Mouse (Mus musculus): ENCODE measurements around the gene Ufd1. TPM values are rescaled to one million over a fixed set of nuclear protein-coding genes. Genes with fewer than 3 reads are reported as not detected.
"Not testable (repeated sequence)": the region's sequence is repeated elsewhere in the genome, so short reads cannot be mapped to it uniquely, and the experiment has no call there.

Gene Ufd1
- polyA plus RNA-seq, 1 experiment from 2014 or later: 110 TPM

DNA sequence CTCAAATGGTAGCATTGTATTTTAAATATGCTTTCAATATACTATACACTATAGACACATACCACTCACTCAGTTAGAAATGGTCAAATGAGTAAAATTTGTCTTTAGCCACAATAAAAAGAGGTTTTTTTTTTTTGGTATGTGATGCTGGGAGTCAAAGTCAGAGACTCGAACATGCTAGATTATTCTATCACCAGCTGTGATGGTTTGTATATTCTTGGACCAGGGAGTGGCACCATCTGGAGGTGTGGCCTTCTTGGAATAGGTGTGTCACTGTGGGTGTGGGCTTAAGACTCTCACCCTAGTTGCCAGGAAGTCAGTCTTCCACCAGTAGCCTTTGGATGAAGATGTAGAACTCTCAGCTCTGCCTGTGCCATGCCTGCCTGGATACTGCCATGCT lies 58.9 kb downstream of the Ufd1 start:
- Histone ChIP-seq H3K9me3 (peaks cover 10% of the 10 kb centered on the region), H3K36me3 (peaks cover 53% of the 10 kb centered on the region)
- H3K4me1 ChIP-seq (replicated peaks); H3K4me3 ChIP-seq; H3K27ac ChIP-seq (replicated peaks); H3K9ac ChIP-seq; H3K27me3 ChIP-seq; ATAC-seq (ENCODE audit: low read depth); H3K4me2 ChIP-seq: not testable (repeated sequence)
- 91% methylated on average over 1 of the region's 1 CpGs for WGBS

DNA sequence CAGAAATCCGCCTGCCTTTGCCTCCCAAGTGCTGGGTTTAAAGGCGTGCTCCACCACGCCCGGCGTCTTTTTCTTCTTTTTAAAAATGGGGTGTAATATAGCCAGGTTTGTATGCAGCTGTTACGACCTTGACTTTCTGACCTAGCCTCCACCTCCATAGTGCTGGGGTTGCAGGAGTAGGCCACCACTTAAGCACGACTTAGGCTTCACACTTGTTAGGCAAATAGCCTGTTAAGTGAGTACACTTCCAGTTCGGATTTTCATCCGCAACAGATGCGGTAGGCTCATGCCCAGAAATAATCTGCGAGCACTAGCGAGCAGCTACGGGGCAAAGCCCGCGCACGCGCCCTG lies 64.5 kb downstream of the Ufd1 start:
- H3K4me3 ChIP-seq: peak overlapping the region; percentile 94
- H3K4me2 ChIP-seq: peak overlapping the region; percentile 87
- no peaks in the 10 kb centered on the region for H3K27me3 ChIP-seq
- H3K36me3 ChIP-seq: peaks cover 43% of the 10 kb centered on the region
- H3K9me3 ChIP-seq: no peaks in the 10 kb centered on the region
- peak overlapping the region; percentile 93 for H3K27ac ChIP-seq (replicated peaks)
- 2% methylated on average over 17 of the region's 17 CpGs for WGBS
- no peak; the same call in 1 of the 2 replicates for ATAC-seq (ENCODE audit: low read depth)
- H3K9ac ChIP-seq: peak overlapping the region; percentile 92
- H3K4me1 ChIP-seq (replicated peaks): peaks cover 42% of the 10 kb centered on the region

DNA sequence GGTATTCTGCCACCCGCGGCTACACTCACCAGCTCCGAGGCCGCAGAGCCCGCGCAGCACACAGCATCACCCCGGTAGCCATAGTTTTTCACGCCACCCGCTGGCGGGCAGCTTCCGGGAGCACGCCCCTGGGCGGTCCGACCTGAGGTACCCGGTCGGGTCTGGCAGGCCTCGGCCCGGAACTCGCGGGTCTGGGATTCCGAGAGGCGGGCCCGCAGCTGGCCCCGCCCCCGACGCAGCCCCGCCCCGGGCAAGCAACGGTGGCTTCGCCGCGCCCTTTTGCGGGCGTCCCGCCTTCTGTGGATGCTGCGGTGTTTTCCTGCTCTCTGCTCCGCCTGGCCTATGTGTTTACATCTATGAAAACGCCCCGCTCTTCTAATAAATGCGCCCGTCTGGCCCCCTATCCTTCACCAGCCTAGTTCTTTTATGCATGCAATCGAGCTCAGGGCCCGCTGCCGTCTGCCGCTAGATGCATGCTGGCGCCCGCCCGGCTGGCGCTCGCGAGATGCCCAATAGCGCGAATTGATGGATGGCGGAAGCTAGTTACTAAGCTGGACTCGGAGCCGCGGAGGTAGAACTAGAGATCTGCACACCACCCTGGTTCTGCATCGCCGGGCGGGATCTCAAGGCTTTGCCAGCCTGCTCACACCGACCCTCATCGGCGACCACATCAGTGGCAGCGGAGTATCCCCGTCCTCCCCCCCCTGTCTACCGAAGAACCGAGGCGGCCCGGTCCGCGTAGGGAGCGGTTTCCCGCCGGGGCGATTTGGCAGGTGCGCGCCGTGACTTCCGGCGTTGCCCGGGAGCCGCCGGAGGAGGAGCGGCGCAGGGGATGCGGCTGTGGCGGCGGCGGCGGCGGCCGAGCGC lies 65.1 kb downstream of the Ufd1 start, which contains the start of the genes Mrpl40 and Hira:
Mrpl40 (minus strand) TSS at position 421 of the 867 bp plus-strand sequence.
Hira (plus strand) TSS at position 596 of the 867 bp plus-strand sequence.
- H3K27me3 ChIP-seq: no peaks in the 10 kb centered on the region
- peak within 1 kb of the TSS; percentile 94 for H3K4me3 ChIP-seq
- H3K36me3 ChIP-seq: peaks cover 39% of the 10 kb centered on the region
- peak; percentile 94 for ATAC-seq (ENCODE audit: low read depth)
- peak within 1 kb of the TSS; percentile 87 for H3K4me2 ChIP-seq
- under 1% methylated on average over 86 of the region's 93 CpGs for WGBS
- H3K4me1 ChIP-seq (replicated peaks): peaks cover 44% of the 10 kb centered on the region
- H3K9ac ChIP-seq: peak within 1 kb of the TSS; percentile 92
- no peaks in the 10 kb centered on the region for H3K9me3 ChIP-seq
- peak within 1 kb of the TSS; percentile 93 for H3K27ac ChIP-seq (replicated peaks)

DNA sequence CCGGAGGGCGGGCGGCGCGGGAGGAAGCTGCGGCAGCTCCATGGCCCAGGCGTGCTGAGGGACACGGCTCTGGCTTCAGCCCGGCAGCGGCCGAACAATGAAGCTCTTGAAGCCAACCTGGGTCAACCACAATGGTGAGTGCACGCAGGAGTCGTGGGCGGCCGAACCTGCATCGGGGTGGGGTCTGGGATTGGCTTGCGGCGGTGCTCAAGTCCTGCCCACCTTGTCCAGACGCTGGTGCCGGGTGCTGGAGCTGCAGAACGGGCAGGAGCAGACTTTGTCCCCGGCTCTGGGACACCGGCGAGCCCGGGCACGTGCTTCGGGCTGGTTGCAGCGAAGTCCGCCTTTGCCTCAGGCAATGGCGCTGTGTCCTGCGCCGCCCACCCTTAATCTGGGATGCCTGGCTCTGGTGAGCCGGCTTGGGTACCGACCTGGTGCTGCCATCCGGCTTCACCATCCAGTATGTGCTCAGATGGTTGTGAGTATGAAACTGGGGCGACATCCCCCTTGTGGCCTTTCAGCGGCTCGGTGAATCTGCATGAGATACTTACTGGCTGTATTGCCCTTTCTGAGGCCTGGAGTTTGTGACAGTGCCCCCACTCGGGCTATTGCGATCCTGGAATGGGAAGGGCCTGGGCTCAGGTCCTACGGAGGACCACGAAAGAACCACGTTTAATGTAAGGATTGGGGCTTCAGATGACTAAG lies 66.0 kb downstream of the Ufd1 start:
- WGBS: under 1% methylated on average over 43 of the region's 43 CpGs
- no peaks in the 10 kb centered on the region for H3K9me3 ChIP-seq
- H3K4me2 ChIP-seq: peak overlapping the region; percentile 87
- ATAC-seq (ENCODE audit: low read depth): peak; percentile 41
- H3K27me3 ChIP-seq: no peaks in the 10 kb centered on the region
- H3K27ac ChIP-seq (replicated peaks): peak overlapping the region; percentile 93
- H3K36me3 ChIP-seq: peaks cover 39% of the 10 kb centered on the region
- H3K9ac ChIP-seq: peak overlapping the region; percentile 92
- peaks cover 44% of the 10 kb centered on the region for H3K4me1 ChIP-seq (replicated peaks)
- H3K4me3 ChIP-seq: peak overlapping the region; percentile 94

DNA sequence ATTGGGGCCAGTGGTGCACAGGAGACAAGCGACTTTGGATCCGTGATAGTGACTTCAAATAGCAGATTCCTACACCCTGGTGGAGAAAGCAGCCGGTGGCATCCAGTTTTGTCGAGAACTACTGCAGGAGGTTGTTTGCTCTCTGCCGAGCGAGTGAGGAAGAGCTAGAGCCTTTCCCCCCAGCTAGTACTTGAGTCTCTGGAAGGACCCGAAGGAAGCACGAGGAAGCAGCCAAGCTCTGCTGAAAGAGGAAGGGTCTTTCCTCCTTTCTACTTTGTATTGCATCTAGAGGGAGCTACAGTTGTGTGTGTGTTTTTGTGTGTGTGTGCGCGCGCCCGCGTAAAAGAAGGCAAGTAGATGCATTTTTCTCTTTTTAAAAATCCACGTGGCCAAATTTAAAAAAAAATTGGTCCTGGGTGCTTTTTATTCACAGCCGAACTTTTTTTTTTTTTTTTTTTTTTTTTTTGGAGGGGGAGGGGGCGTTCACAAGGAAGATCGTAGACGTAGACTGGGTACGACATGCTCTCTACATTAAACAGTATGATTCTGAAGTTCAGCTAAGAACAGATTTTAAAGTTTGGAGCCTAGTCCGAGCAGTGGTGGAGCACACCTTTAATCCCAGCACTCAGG lies 66.6 kb downstream of the Ufd1 start:
- no peak; the same call in 1 of the 2 replicates for ATAC-seq (ENCODE audit: low read depth)
- peaks cover 35% of the 10 kb centered on the region for H3K36me3 ChIP-seq
- 32% methylated on average over 20 of the region's 20 CpGs for whole genome bisulfite sequencing
- peak overlapping the region; percentile 92 for H3K9ac ChIP-seq
- no peaks in the 10 kb centered on the region for H3K9me3 ChIP-seq
- H3K27ac ChIP-seq (replicated peaks): peak overlapping the region; percentile 93
- H3K4me3 ChIP-seq: peak overlapping the region; percentile 94
- H3K27me3 ChIP-seq: no peaks in the 10 kb centered on the region
- peaks cover 44% of the 10 kb centered on the region for H3K4me1 ChIP-seq (replicated peaks)
- peak overlapping the region; percentile 87 for H3K4me2 ChIP-seq

DNA sequence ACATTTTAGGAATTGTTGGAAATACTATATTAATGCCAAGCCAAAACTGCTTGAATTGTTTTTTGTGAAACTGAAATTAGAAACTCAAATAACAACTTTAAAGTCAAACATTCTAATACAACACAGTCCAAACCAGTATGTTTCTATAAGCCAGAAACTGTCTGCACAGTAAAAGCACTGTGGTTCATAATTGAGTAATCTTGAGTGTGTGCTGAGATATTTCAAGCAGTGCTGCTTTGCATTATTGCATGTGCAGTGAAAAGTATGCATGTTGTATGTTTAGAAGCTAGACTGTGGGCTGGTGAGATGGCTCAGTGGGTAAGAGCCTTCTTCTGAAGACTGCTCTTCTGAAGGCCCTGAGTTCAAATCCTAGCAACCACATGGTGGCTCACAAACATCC lies 72.5 kb downstream of the Ufd1 start:
- H3K4me1 ChIP-seq (replicated peaks): peaks cover 22% of the 10 kb centered on the region
- H3K27ac ChIP-seq (replicated peaks): no peak overlapping the region
- ATAC-seq (ENCODE audit: low read depth): no peak
- H3K9me3 ChIP-seq: no peaks in the 10 kb centered on the region
- H3K4me2 ChIP-seq: no peak overlapping the region
- no peak overlapping the region for H3K9ac ChIP-seq
- no peak overlapping the region for H3K4me3 ChIP-seq
- peaks cover 23% of the 10 kb centered on the region for H3K36me3 ChIP-seq
- H3K27me3 ChIP-seq: no peaks in the 10 kb centered on the region

Other genes with a start within 250 kb of the Ufd1 start
- gene Tbx1, start 221.1 kb upstream of the Ufd1 start, polyA plus RNA-seq (2015; fragmentation: Nextera tagmentation; extraction: Ambion mirVana): 1.5 and 2.2 TPM in 2 replicates
- gene Gp1bb, start 189.4 kb upstream of the Ufd1 start, polyA plus RNA-seq (2015; fragmentation: Nextera tagmentation; extraction: Ambion mirVana): 9.5 and 13.6 TPM in 2 replicates
- gene Gm49601, start 185.4 kb upstream of the Ufd1 start, polyA plus RNA-seq (2015; fragmentation: Nextera tagmentation; extraction: Ambion mirVana): 14.1 and 19.2 TPM in 2 replicates
- gene Sept5, start 181.8 kb upstream of the Ufd1 start, polyA plus RNA-seq (2015; fragmentation: Nextera tagmentation; extraction: Ambion mirVana): 163 and 189 TPM in 2 replicates
- 91.1 and 97.1 TPM in 2 replicates for gene Cldn5, start 34.9 kb upstream of the Ufd1 start, polyA plus RNA-seq (2015; fragmentation: Nextera tagmentation; extraction: Ambion mirVana)
- gene Cdc45, start 208 bp downstream of the Ufd1 start, polyA plus RNA-seq (2015; fragmentation: Nextera tagmentation; extraction: Ambion mirVana): 9.6 and 11.0 TPM in 2 replicates
- gene 2510002D24Rik, start 24.8 kb downstream of the Ufd1 start, polyA plus RNA-seq (2015; fragmentation: Nextera tagmentation; extraction: Ambion mirVana): 32.0 and 37.9 TPM in 2 replicates
- not detected in 2 replicates for gene Gm28539, start 24.8 kb downstream of the Ufd1 start, polyA plus RNA-seq (2015; fragmentation: Nextera tagmentation; extraction: Ambion mirVana)
- 79.5 and 80.2 TPM in 2 replicates for gene Mrpl40, start 65.1 kb downstream of the Ufd1 start, polyA plus RNA-seq (2015; fragmentation: Nextera tagmentation; extraction: Ambion mirVana)
- 15.5 and 17.9 TPM in 2 replicates for gene Hira, start 65.3 kb downstream of the Ufd1 start, polyA plus RNA-seq (2015; fragmentation: Nextera tagmentation; extraction: Ambion mirVana)

Measured in neural tube, embryonic 13.5 days (tissue).